Mouse (Mus musculus) hindbrain, embryonic 16.5 days (tissue): Measurements from ENCODE around the gene Siglecf. TPM values are rescaled to one million over a fixed set of nuclear protein-coding genes. Genes with fewer than 3 reads are reported as not detected.
A peak's percentile ranks its signal among the peaks of the same experiment; 100 is the strongest.
"Not testable (repeated sequence)": the region's sequence is repeated elsewhere in the genome, so short reads cannot be mapped to it uniquely, and the experiment has no call there.

Experiments
- ATAC-seq: fragments of 200-750 bp; cut with Nextera tagmentation; 2 replicates; pipeline ENCODE4 v1.8.0; 2017; ENCODE audit warnings: moderate TSS enrichment, moderate library complexity
- H3K27ac ChIP-seq: fragments of 300-500 bp; sonication (generic); 2 replicates; pipeline ENCODE4 v1.5.1; 2014; ENCODE audit warnings: low read depth, mild to moderate bottlenecking, control low read depth, low read length, moderate library complexity
- H3K27me3 ChIP-seq: fragments of 300-500 bp; sonication (generic); replicated peaks from 2 replicates; pipeline ENCODE4 v1.6.1; 2014; ENCODE audit warnings: low read length; ENCODE audit not compliant: control insufficient read depth, insufficient read depth
- H3K36me3 ChIP-seq: fragments of 300-500 bp; sonication (generic); 2 replicates; pipeline ENCODE4 v1.6.1; 2014; ENCODE audit warnings: mild to moderate bottlenecking, low read length, moderate library complexity, mixed read lengths; ENCODE audit not compliant: control insufficient read depth, insufficient read depth
- H3K4me1 ChIP-seq: fragments of 300-500 bp; sonication (generic); 2 replicates; pipeline ENCODE4 v1.6.1; 2014; ENCODE audit warnings: low read depth, low read length; ENCODE audit not compliant: control insufficient read depth, insufficient read depth
- H3K4me2 ChIP-seq: fragments of 300-500 bp; sonication (generic); 2 replicates; pipeline ENCODE4 v1.6.1; 2014; ENCODE audit warnings: mild to moderate bottlenecking, low read length, control low read depth, moderate library complexity
- H3K4me3 ChIP-seq: fragments of 300-500 bp; sonication (generic); 2 replicates; pipeline ENCODE4 v1.5.1; 2014; ENCODE audit warnings: mild to moderate bottlenecking, low read length, control low read depth, moderate library complexity
- H3K9ac ChIP-seq: fragments of 300-500 bp; sonication (generic); 2 replicates; pipeline ENCODE4 v1.6.1; 2014; ENCODE audit warnings: low read depth, mild to moderate bottlenecking, control low read depth, low read length, moderate library complexity
- H3K9me3 ChIP-seq: fragments of 300-500 bp; sonication (generic); 2 replicates; pipeline ENCODE4 v1.6.1; 2014; ENCODE audit warnings: mild to moderate bottlenecking, low read length, moderate library complexity; ENCODE audit not compliant: control insufficient read depth
- WGBS: fragments of 180-500 bp; shearing (Covaris S2); extraction: QIAGEN DNeasy Blood & Tissue Kit; methylation state at CpG from one replicate; pipeline ENCODE4 v1.1.7; 2014; 5-methylcytosine and 5-hydroxymethylcytosine counted together
- polyA plus RNA-seq: library from polyadenylated mRNA; unstranded; fragments of >200 nt; fragmentation: Nextera tagmentation; extraction: Ambion mirVana; gene quantifications from 2 replicates; pipeline ENCODE4 v1.2.1, GENCODE M21; 2015

Siglecf gene
- polyA plus RNA-seq, 1 experiment from 2014 or later: 0.35 TPM

DNA sequence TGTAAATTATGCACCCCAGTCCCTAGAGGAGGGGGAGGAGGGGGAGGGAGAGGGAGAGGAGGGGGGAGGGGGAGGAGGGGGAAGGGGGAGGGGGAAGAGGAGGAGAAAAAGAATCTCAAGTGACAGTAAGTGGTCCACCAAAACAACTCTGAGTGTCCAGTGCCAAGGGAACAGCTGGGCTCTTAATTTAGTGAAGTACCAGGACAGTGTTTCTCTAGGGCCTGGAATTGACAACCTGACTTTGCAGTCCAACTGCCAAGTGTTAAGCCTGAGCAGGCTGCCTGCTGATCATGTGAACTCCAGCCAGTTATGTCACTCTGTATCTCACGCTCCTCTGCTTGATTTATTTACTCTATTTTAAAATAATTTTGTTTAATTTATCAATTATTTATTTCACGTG, 17.2 kb upstream of the Siglecf start:
- no peak overlapping the region for H3K4me3 ChIP-seq
- H3K27ac ChIP-seq: no peak overlapping the region
- H3K4me2 ChIP-seq: no peak overlapping the region
- ATAC-seq: peak; percentile 64
- H3K9me3 ChIP-seq: 0 out of 2 replicates have a peak, but pooled peaks cover 4% of the 10 kb centered on the region
- H3K9ac ChIP-seq: no peak overlapping the region
- H3K36me3 ChIP-seq: no peaks in the 10 kb centered on the region
- no peaks in the 10 kb centered on the region for H3K27me3 ChIP-seq
- no peaks in the 10 kb centered on the region for H3K4me1 ChIP-seq
- WGBS: 66% methylated on average over 2 of the region's 2 CpGs

- H3K9ac ChIP-seq: no peak overlapping the region
Measured at GRCm38 (mm10) chr7:43340771-43341170, 10.4 kb upstream of the Siglecf start.

DNA sequence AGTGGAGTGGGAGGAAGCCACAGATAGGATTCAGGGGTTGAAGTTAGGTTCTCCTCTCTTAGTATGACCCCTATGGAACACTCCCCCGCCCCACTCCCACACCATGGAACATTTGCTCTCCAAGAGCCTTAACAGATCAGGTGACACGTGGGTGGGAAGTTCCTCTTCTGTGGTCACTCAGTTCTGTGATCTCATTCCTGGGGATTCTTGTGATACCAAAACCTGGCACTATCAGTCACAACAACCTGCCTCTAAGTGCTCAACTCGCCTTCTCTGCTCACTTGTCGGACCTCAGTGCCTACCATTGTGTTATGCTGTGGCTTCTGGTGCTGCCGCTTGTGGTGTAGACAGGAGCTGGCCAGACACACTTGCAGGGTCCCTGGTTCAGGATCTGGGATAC, 8.0 kb upstream of the Siglecf start:
- H3K27ac ChIP-seq: no peak overlapping the region
- H3K9me3 ChIP-seq: no peaks in the 10 kb centered on the region
- H3K9ac ChIP-seq: no peak overlapping the region
- no peak overlapping the region for H3K4me3 ChIP-seq
- ATAC-seq: no peak
- WGBS: 89% methylated on average over 5 of the region's 5 CpGs
- no peaks in the 10 kb centered on the region for H3K36me3 ChIP-seq
- H3K4me2 ChIP-seq: no peak overlapping the region
- H3K27me3 ChIP-seq: no peaks in the 10 kb centered on the region
- H3K4me1 ChIP-seq: no peaks in the 10 kb centered on the region

More at GRCm38 (mm10) chr7:43340771-43341170, 10.4 kb upstream of the Siglecf start:
- Histone ChIP-seq H3K36me3 (no peaks in the 10 kb centered on the region), H3K4me3 (no peak overlapping the region), H3K4me1 (no peaks in the 10 kb centered on the region), H3K27ac (no peak overlapping the region), H3K4me2 (no peak overlapping the region), H3K9me3 (0 out of 2 replicates have a peak, but pooled peaks cover 4% of the 10 kb centered on the region), H3K27me3 (no peaks in the 10 kb centered on the region)
- no peak for ATAC-seq
- 84% methylated on average over 4 of the region's 4 CpGs for WGBS

DNA sequence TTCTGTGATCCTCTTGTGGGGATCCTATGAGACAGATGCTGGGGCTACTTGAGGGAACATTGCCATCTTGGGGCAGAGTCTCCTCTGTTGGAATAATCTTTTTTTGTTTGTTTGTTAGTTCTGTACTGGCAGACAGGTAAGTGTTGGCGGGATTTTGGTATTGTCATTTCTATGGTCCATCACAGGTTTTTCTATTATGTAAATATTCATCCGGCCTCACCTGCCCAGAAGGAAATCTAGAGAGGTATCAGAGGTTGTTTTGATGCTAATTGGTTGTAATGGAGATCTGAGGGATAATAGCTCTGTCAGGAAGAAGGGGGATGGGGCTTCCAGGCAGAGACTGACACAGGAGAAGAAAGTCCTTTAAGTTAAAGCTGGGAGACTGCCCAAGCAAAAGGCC, 7.1 kb upstream of the Siglecf start:
- no peaks in the 10 kb centered on the region for H3K4me1 ChIP-seq
- no peak overlapping the region for H3K9ac ChIP-seq
- 81% methylated on average over 2 of the region's 2 CpGs for WGBS
- no peak overlapping the region for H3K4me3 ChIP-seq
- no peaks in the 10 kb centered on the region for H3K9me3 ChIP-seq
- H3K4me2 ChIP-seq: no peak overlapping the region
- H3K27me3 ChIP-seq: no peaks in the 10 kb centered on the region
- H3K36me3 ChIP-seq: no peaks in the 10 kb centered on the region
- no peak overlapping the region for H3K27ac ChIP-seq
- ATAC-seq: no peak

DNA sequence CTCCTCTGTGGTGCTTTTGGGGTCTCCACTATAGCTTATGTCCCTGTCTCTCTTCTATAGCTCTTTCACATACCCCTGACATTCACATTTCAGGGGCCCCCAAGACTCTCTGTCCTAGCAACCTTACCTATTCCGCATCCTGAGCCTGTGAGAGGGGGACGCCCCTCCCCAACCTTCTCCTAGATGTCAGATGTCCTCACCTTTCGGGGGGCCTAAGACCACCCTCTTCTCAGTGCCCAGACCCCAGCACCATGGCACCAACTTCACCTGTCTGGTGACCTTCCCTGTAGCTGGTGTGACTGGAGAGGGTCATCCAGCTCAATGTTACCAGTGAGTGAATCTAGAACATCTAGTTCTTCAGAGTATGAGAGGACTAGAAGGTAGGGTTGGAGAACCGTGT, 6.7 kb upstream of the Siglecf start:
- no peak for ATAC-seq
- Histone ChIP-seq H3K4me3 (no peak overlapping the region), H3K9ac (no peak overlapping the region), H3K36me3 (no peaks in the 10 kb centered on the region), H3K27me3 (no peaks in the 10 kb centered on the region), H3K9me3 (no peaks in the 10 kb centered on the region), H3K4me1 (no peaks in the 10 kb centered on the region), H3K27ac (no peak overlapping the region), H3K4me2 (no peak overlapping the region)
- WGBS: 82% methylated on average over 4 of the region's 4 CpGs

DNA sequence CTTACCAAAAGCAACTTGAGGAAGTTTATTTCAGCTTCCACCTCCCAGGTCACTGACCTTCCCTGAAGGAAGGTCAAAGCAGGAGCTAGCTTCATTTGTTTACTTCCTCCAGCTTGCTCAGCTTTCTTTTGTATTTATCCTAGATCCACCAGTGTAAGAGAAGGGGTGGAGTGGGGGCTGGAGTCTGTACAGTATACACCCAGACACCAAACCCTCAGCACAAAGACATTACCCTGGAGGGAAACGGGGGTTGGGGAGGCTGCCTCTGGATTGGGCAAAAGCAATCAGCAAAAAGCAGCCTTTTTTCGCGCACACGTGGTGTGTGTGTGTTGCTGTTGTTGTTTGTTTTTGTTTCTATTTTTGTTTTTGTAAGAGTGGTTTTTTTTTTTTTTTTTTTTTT, 5.0 kb upstream of the Siglecf start:
- Histone ChIP-seq H3K9ac (no peak overlapping the region), H3K36me3 (no peaks in the 10 kb centered on the region), H3K27me3 (no peaks in the 10 kb centered on the region), H3K4me1 (no peaks in the 10 kb centered on the region), H3K4me3 (no peak overlapping the region), H3K4me2 (no peak overlapping the region), H3K9me3 (no peaks in the 10 kb centered on the region), H3K27ac (no peak overlapping the region)
- ATAC-seq: no peak
- WGBS: 84% methylated on average over 4 of the region's 4 CpGs

GRCm38 (mm10) chr7:43346571-43346970, 4.6 kb upstream of the Siglecf start:
- Histone ChIP-seq H3K9me3 (no peaks in the 10 kb centered on the region), H3K27ac (no peak overlapping the region), H3K27me3 (no peaks in the 10 kb centered on the region), H3K4me1 (no peaks in the 10 kb centered on the region), H3K4me2 (no peak overlapping the region), H3K9ac (no peak overlapping the region), H3K36me3 (no peaks in the 10 kb centered on the region), H3K4me3 (no peak overlapping the region)
- no peak for ATAC-seq
- WGBS: 58% methylated on average over 1 of the region's 1 CpGs

DNA sequence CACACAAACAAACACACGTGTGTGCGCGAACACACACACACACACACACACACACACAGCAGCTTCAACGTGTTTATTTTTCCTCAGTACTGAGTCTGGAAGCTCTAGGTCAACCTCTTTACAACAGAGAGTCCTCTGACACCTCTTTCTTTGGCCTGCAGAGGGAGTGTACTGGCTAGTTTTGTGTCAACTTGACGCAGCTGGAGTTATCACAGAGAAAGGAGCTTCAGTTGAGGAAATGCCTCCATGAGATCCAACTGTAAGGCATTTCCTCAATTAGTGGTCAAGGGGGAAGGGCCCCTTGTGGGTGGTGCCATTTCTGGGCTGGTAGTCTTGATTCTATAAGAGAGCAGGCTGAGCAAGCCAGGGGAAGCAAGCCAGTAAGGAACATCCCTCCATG, 1.5 kb upstream of the Siglecf start:
- 76% methylated on average over 5 of the region's 5 CpGs for WGBS
- not testable (repeated sequence) for H3K4me3 ChIP-seq, H3K4me2 ChIP-seq, H3K36me3 ChIP-seq, H3K27ac ChIP-seq, H3K4me1 ChIP-seq, H3K9me3 ChIP-seq, H3K9ac ChIP-seq, ATAC-seq, H3K27me3 ChIP-seq

DNA sequence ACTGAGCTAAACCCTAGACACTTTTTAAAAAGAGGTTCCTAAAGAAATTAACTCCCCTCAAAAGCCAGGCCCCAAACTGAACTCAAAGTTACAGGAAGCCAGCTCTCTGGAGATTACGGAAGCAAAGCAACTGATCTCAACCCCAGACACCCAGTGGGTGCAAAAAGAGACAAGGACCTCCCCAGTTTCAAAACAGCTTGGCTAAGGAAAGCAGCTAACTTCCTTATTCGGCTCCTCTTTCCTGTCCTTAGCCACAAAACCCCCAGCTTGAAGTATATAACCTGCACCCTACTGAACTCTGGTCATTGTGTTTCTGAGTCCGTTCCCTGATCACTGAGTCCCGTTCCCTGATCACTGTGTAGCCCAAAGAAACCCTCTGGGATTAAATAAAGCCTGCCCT, 2.0 kb downstream of the Siglecf start:
- Histone ChIP-seq H3K4me1 (no peaks in the 10 kb centered on the region), H3K9ac (no peak overlapping the region), H3K27me3 (no peaks in the 10 kb centered on the region), H3K4me2 (no peak overlapping the region), H3K27ac (no peak overlapping the region), H3K36me3 (no peaks in the 10 kb centered on the region), H3K9me3 (no peaks in the 10 kb centered on the region), H3K4me3 (no peak overlapping the region)
- 75% methylated on average over 4 of the region's 4 CpGs for WGBS
- no peak for ATAC-seq

- no peaks in the 10 kb centered on the region for H3K4me1 ChIP-seq
- H3K9ac ChIP-seq: no peak overlapping the region
- H3K36me3 ChIP-seq: no peaks in the 10 kb centered on the region
- WGBS: 87% methylated on average over 4 of the region's 4 CpGs
- no peak overlapping the region for H3K4me2 ChIP-seq
- no peaks in the 10 kb centered on the region for H3K9me3 ChIP-seq
- H3K27me3 ChIP-seq: no peaks in the 10 kb centered on the region
- H3K4me3 ChIP-seq: no peak overlapping the region
- H3K27ac ChIP-seq: no peak overlapping the region
- no peak for ATAC-seq
Measured at GRCm38 (mm10) chr7:43353758-43354157, 2.6 kb downstream of the Siglecf start.
